Mouse (Mus musculus) layer of hippocampus, adult 6 months (tissue): Measurements from ENCODE around the gene Ap4e1. TPM values are rescaled to one million over a fixed set of nuclear protein-coding genes. Genes with fewer than 3 reads are reported as not detected.

Source experiments
- long read RNA-seq, 2 experiments: library from polyadenylated mRNA; unstranded; transcript quantifications; one replicate each; pipeline ENCODE4 v2.0.0; 2019 to 2020
- microRNA-seq: library from miRNA; unstranded; fragments of <30 nt; microRNA quantifications from one replicate; pipeline ENCODE4 v1.2.0, GENCODE M21; 2020
- polyA plus RNA-seq: library from polyadenylated mRNA; unstranded; fragments of <200 nt; fragmentation: Nextera tagmentation; gene quantifications from 2 replicates; pipeline ENCODE4 v1.2.3, GENCODE M21; 2021

Ap4e1 gene
- 0.90 and 1.1 TPM in 2 replicates for polyA plus RNA-seq
- long read RNA-seq, experiment 1, partial matches to known transcripts = 1 of 1 reads
- long read RNA-seq, experiment 1, other reads (novel, unspliced or antisense) = 0 of 1 reads
- long read RNA-seq, experiment 2, full-length matches to known transcripts = 7 of 15 reads
- long read RNA-seq, experiment 2, partial matches to known transcripts = 6 of 15 reads
- long read RNA-seq, experiment 2, other reads (novel, unspliced or antisense) = 2 of 15 reads

DNA sequence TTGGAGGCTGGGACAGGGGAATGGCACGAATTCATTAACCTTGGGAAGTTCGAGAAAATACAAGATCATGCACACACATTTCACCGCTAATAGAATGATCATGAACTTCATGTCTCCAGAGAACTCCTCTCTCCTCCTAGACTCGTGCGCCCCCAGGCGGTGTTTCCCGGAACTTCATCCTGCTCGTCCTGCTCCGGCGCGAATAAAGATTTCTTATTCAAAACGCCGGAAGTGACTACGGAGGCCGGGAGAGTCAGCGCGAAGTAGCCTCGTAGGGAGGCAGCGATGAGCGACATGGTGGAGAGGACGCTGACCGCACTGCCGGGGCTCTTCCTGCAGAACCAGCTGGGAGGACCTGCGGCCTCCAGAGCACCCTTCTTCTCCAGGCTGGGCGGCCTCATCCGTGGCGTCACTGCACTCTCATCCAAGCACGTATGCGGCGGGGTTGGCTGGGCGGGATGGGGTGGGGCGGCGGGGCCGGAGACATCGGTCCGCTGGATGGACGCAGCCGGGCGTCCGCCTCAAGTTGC, at the start of gene Ap4e1:
TSS of gene Ap4e1 (plus strand) at position 249 of the 530 bp plus-strand sequence.

DNA sequence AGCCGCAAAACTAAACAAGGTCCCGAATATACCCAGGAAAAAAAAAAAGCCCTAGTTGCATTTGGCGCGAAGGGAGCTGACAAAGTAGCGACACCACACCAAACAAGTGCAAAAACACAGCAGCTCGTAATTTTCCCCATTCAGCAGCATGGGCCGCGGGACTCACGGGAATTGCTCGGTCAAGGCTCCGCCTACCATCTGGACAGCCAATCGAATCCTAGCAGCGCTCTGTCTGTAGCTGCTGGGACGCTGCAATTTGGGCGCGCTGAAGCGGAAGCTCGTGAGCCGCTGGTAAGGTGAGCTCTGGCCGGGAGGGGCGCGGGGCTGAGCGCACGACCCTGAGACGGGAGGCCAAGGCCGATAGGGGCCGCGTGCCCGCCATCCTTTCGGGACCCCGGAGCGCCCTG, 61.9 kb downstream of the Ap4e1 start, which contains the start of gene Blvra:
TSS of gene Blvra (plus strand) at position 231 of the 407 bp plus-strand sequence.

Small RNA genes lying within 50 kb of the gene (microRNA-seq; reads per million reads assigned to microRNA genes)
- gene Gm24081 = not detected

Other genes with a start within 250 kb of the Ap4e1 start
- 2.6 and 3.2 TPM in 2 replicates for gene Usp50, start 225.2 kb upstream of the Ap4e1 start, polyA plus RNA-seq
- 17.1 and 21.4 TPM in 2 replicates for gene Trpm7, start 132.5 kb upstream of the Ap4e1 start, polyA plus RNA-seq
- 4.1 and 6.1 TPM in 2 replicates for gene Sppl2a, start 75.5 kb upstream of the Ap4e1 start, polyA plus RNA-seq
- 43.2 and 45.1 TPM in 2 replicates for gene Blvra, start 61.9 kb downstream of the Ap4e1 start, polyA plus RNA-seq
- gene Ncaph, start 125.2 kb downstream of the Ap4e1 start, polyA plus RNA-seq = 0.99 and 1.1 TPM in 2 replicates
- 3.5 and 19.0 TPM in 2 replicates for gene Itpripl1, start 134.7 kb downstream of the Ap4e1 start, polyA plus RNA-seq
- 1.3 and 1.5 TPM in 2 replicates for gene 1810024B03Rik, start 199.6 kb downstream of the Ap4e1 start, polyA plus RNA-seq
- gene Snrnp200, start 199.7 kb downstream of the Ap4e1 start, polyA plus RNA-seq = 18.6 and 25.0 TPM in 2 replicates
- 36.4 and 36.7 TPM in 2 replicates for gene Ciao1, start 239.1 kb downstream of the Ap4e1 start, polyA plus RNA-seq
- 42.1 and 77.3 TPM in 2 replicates for gene Tmem127, start 239.2 kb downstream of the Ap4e1 start, polyA plus RNA-seq